Mouse (Mus musculus) midbrain, embryonic 11.5 days (tissue): ENCODE measurements around the gene Gpr55. TPM values are rescaled to one million over a fixed set of nuclear protein-coding genes. Genes with fewer than 3 reads are reported as not detected.

Experiments used
- ATAC-seq: fragments of 200-750 bp; cut with Nextera tagmentation; 2 replicates; pipeline ENCODE4 v1.8.0; 2017; ENCODE audit warnings: moderate TSS enrichment, moderate library complexity; ENCODE audit not compliant: low FRiP score
- DNase-seq: peaks from one replicate; pipeline ENCODE4 v3.0.0; 2015; ENCODE audit warnings: low spot score; ENCODE audit errors: missing footprints
- H3K27ac ChIP-seq: fragments of 300-500 bp; sonication (generic); 2 replicates; pipeline ENCODE4 v1.5.1; 2014; ENCODE audit warnings: low read depth, low read length
- H3K27me3 ChIP-seq: fragments of 300-500 bp; sonication (generic); 2 replicates; pipeline ENCODE4 v1.6.1; 2014; ENCODE audit warnings: mild to moderate bottlenecking, low read length, moderate library complexity, mixed read lengths; ENCODE audit not compliant: control insufficient read depth, insufficient read depth
- H3K36me3 ChIP-seq: fragments of 300-500 bp; sonication (generic); 2 replicates; pipeline ENCODE4 v1.6.1; 2014; ENCODE audit warnings: mild to moderate bottlenecking, low read length, moderate library complexity, mixed read lengths; ENCODE audit not compliant: control insufficient read depth, insufficient read depth
- H3K4me1 ChIP-seq: fragments of 300-500 bp; sonication (generic); 2 replicates; pipeline ENCODE4 v1.6.1; 2014; ENCODE audit warnings: low read length; ENCODE audit not compliant: control insufficient read depth, insufficient read depth
- H3K4me2 ChIP-seq: fragments of 300-500 bp; sonication (generic); 2 replicates; pipeline ENCODE4 v1.6.1; 2014; ENCODE audit warnings: mild to moderate bottlenecking, moderate library complexity
- H3K4me3 ChIP-seq: fragments of 300-500 bp; sonication (generic); 2 replicates; pipeline ENCODE4 v1.5.1; 2014; ENCODE audit warnings: low read depth, low read length
- H3K9ac ChIP-seq: fragments of 300-500 bp; sonication (generic); 2 replicates; pipeline ENCODE4 v1.6.1; 2014; ENCODE audit warnings: low read length
- H3K9me3 ChIP-seq: fragments of 300-500 bp; sonication (generic); 2 replicates; pipeline ENCODE4 v1.6.1; 2016; ENCODE audit warnings: low read length; ENCODE audit not compliant: control insufficient read depth
- WGBS: fragments of 180-500 bp; shearing (Covaris S2); extraction: QIAGEN DNeasy Blood & Tissue Kit; methylation state at CpG from one replicate; pipeline ENCODE4 v1.1.7; 2014; 5-methylcytosine and 5-hydroxymethylcytosine counted together
- polyA plus RNA-seq: library from polyadenylated mRNA; unstranded; fragments of >200 nt; fragmentation: Nextera tagmentation; extraction: Ambion mirVana; gene quantifications from 2 replicates; pipeline ENCODE4 v1.2.1, GENCODE M21; 2014

Gpr55 gene
- polyA plus RNA-seq, 1 experiment from 2014 or later, result not detected

- Histone ChIP-seq H3K36me3 (no peaks in the 10 kb centered on the region), H3K27ac (peak overlapping the region; percentile 35; the same call in 1 of the 2 replicates), H3K27me3 (no peaks in the 10 kb centered on the region; the same call in 1 of the 2 replicates), H3K9me3 (no peaks in the 10 kb centered on the region), H3K4me1 (peaks cover 21% of the 10 kb centered on the region), H3K4me3 (no peak overlapping the region), H3K4me2 (no peak overlapping the region), H3K9ac (0 out of 2 replicates have a peak overlapping the region, but pooled peaks have one; percentile 16)
- DNase-seq (no peak), ATAC-seq (0 out of 2 replicates have a peak, but pooled peaks have one; percentile 20)
- 75% methylated on average over 4 of the region's 4 CpGs for WGBS
These were observed 32.1 kb downstream of the Gpr55 start for GRCm38 (mm10) chr1:85928688-85929065.

GRCm38 (mm10) chr1:85928057-85928687 is 32.6 kb downstream of the Gpr55 start, which contains the start of gene 4933407L21Rik:
TSS of gene 4933407L21Rik (plus strand) at chr1:85928483.
- ATAC-seq (peak; percentile 90), DNase-seq (no peak)
- Histone ChIP-seq H3K27me3 (no peaks in the 10 kb centered on the region; the same call in 1 of the 2 replicates), H3K4me1 (peaks cover 16% of the 10 kb centered on the region), H3K27ac (peak within 1 kb of the TSS; percentile 35; the same call in 1 of the 2 replicates), H3K4me2 (no peak within 1 kb of the TSS), H3K4me3 (no peak within 1 kb of the TSS), H3K36me3 (no peaks in the 10 kb centered on the region), H3K9me3 (no peaks in the 10 kb centered on the region), H3K9ac (0 out of 2 replicates have a peak within 1 kb of the TSS, but pooled peaks have one; percentile 16)
- WGBS, result 26% methylated on average over 4 of the region's 4 CpGs

- no peaks in the 10 kb centered on the region for H3K36me3 ChIP-seq
- H3K4me2 ChIP-seq, result no peak overlapping the region
- no peak overlapping the region for H3K9ac ChIP-seq
- peaks cover 17% of the 10 kb centered on the region for H3K4me1 ChIP-seq
- H3K9me3 ChIP-seq, result no peaks in the 10 kb centered on the region
- no peaks in the 10 kb centered on the region; the same call in 1 of the 2 replicates for H3K27me3 ChIP-seq
- H3K4me3 ChIP-seq, result no peak overlapping the region
- no peak overlapping the region for H3K27ac ChIP-seq
- ATAC-seq (no peak), DNase-seq (no peak)
- 86% methylated on average over 5 of the region's 5 CpGs for WGBS
These were observed 35.6 kb downstream of the Gpr55 start for GRCm38 (mm10) chr1:85925183-85925582.

- Histone ChIP-seq H3K36me3 (no peaks in the 10 kb centered on the region), H3K9ac (no peak overlapping the region), H3K9me3 (no peaks in the 10 kb centered on the region), H3K4me2 (no peak overlapping the region), H3K4me3 (no peak overlapping the region), H3K27me3 (no peaks in the 10 kb centered on the region; the same call in 1 of the 2 replicates), H3K27ac (no peak overlapping the region), H3K4me1 (peaks cover 7% of the 10 kb centered on the region)
- DNase-seq, result no peak
- ATAC-seq, result no peak
- 71% methylated on average over 5 of the region's 5 CpGs for WGBS
These were observed 38.0 kb downstream of the Gpr55 start for GRCm38 (mm10) chr1:85922865-85923211.

GRCm38 (mm10) chr1:85922127-85922864 is 38.5 kb downstream of the Gpr55 start:
- no peak overlapping the region for H3K9ac ChIP-seq
- no peak overlapping the region for H3K4me3 ChIP-seq
- no peak for DNase-seq
- H3K4me2 ChIP-seq, result no peak overlapping the region
- no peak overlapping the region for H3K27ac ChIP-seq
- H3K36me3 ChIP-seq, result no peaks in the 10 kb centered on the region
- ATAC-seq, result no peak
- H3K9me3 ChIP-seq, result no peaks in the 10 kb centered on the region
- 64% methylated on average over 7 of the region's 7 CpGs for WGBS
- no peaks in the 10 kb centered on the region; the same call in 1 of the 2 replicates for H3K27me3 ChIP-seq
- peaks cover 10% of the 10 kb centered on the region for H3K4me1 ChIP-seq

- no peak overlapping the region for H3K4me3 ChIP-seq
- H3K4me2 ChIP-seq, result no peak overlapping the region
- no peak for DNase-seq
- no peak for ATAC-seq
- no peaks in the 10 kb centered on the region for H3K36me3 ChIP-seq
- no peaks in the 10 kb centered on the region for H3K9me3 ChIP-seq
- peaks cover 16% of the 10 kb centered on the region for H3K4me1 ChIP-seq
- H3K9ac ChIP-seq, result no peak overlapping the region
- H3K27ac ChIP-seq, result no peak overlapping the region
- H3K27me3 ChIP-seq, result no peaks in the 10 kb centered on the region; the same call in 1 of the 2 replicates
- 84% methylated on average over 7 of the region's 7 CpGs for WGBS
These were observed 39.1 kb downstream of the Gpr55 start for GRCm38 (mm10) chr1:85921725-85922124.

GRCm38 (mm10) chr1:85919621-85920020 is 41.2 kb downstream of the Gpr55 start:
- Histone ChIP-seq H3K27ac (no peak overlapping the region), H3K9ac (no peak overlapping the region), H3K36me3 (no peaks in the 10 kb centered on the region), H3K9me3 (no peaks in the 10 kb centered on the region), H3K4me1 (peaks cover 21% of the 10 kb centered on the region), H3K4me3 (no peak overlapping the region), H3K4me2 (no peak overlapping the region), H3K27me3 (no peaks in the 10 kb centered on the region)
- 88% methylated on average over 7 of the region's 7 CpGs for WGBS
- ATAC-seq, result no peak
- DNase-seq, result no peak

GRCm38 (mm10) chr1:85916830-85917450 is 43.9 kb downstream of the Gpr55 start:
- Histone ChIP-seq H3K27ac (peak overlapping the region; percentile 40), H3K4me3 (no peak overlapping the region), H3K4me1 (peaks cover 16% of the 10 kb centered on the region), H3K4me2 (peak overlapping the region; percentile 0; the same call in 1 of the 2 replicates), H3K36me3 (no peaks in the 10 kb centered on the region), H3K9ac (no peak overlapping the region), H3K27me3 (no peaks in the 10 kb centered on the region), H3K9me3 (no peaks in the 10 kb centered on the region)
- WGBS, result 16% methylated on average over 4 of the region's 4 CpGs
- ATAC-seq (peak; percentile 88), DNase-seq (peak; percentile 96)

GRCm38 (mm10) chr1:85915890-85916289 is 44.9 kb downstream of the Gpr55 start:
- DNase-seq, result no peak
- H3K27me3 ChIP-seq, result no peaks in the 10 kb centered on the region
- no peak for ATAC-seq

More at GRCm38 (mm10) chr1:85915890-85916289, 44.9 kb downstream of the Gpr55 start:
- no peak overlapping the region for H3K27ac ChIP-seq
- peaks cover 15% of the 10 kb centered on the region for H3K4me1 ChIP-seq
- H3K4me3 ChIP-seq, result no peak overlapping the region
- no peaks in the 10 kb centered on the region for H3K9me3 ChIP-seq
- H3K36me3 ChIP-seq, result no peaks in the 10 kb centered on the region
- no peak overlapping the region for H3K4me2 ChIP-seq
- no peak overlapping the region for H3K9ac ChIP-seq
